Mouse (Mus musculus) thymus, postnatal 0 days (tissue): Measurements from ENCODE around the gene Hbp1. TPM values are rescaled to one million over a fixed set of nuclear protein-coding genes. Genes with fewer than 3 reads are reported as not detected.

Experiments used
- DNase-seq: peaks from one replicate; pipeline ENCODE4 v3.0.0-alpha.2; 2015; ENCODE audit warnings: low spot score
- polyA plus RNA-seq: library from polyadenylated mRNA; unstranded; fragments of >200 nt; fragmentation: Nextera tagmentation; extraction: Ambion mirVana; gene quantifications from 2 replicates; pipeline ENCODE4 v1.2.1, GENCODE M21; 2015

The Hbp1 gene
- polyA plus RNA-seq, 1 experiment from 2014 or later = 83.5 TPM

- DNase-seq = no peak
These were observed 310 bp upstream of the Hbp1 start for GRCm38 (mm10) chr12:31950659-31951031.

GRCm38 (mm10) chr12:31949193-31949741, 1.1 kb downstream of the Hbp1 start:
- DNase-seq = peak; percentile 79

- DNase-seq = no peak
These were observed 2.0 kb downstream of the Hbp1 start for GRCm38 (mm10) chr12:31948101-31949000.

- peak; percentile 38 for DNase-seq
These were observed 2.9 kb downstream of the Hbp1 start for GRCm38 (mm10) chr12:31947476-31947875.

GRCm38 (mm10) chr12:31944405-31944804, 5.9 kb downstream of the Hbp1 start:
- DNase-seq = no peak

GRCm38 (mm10) chr12:31943020-31943654, 7.2 kb downstream of the Hbp1 start:
- DNase-seq = no peak

- no peak for DNase-seq
These were observed 11.3 kb downstream of the Hbp1 start for GRCm38 (mm10) chr12:31939026-31939425.

- no peak for DNase-seq
These were observed 11.8 kb downstream of the Hbp1 start for GRCm38 (mm10) chr12:31938391-31938997.

- no peak for DNase-seq
These were observed 12.7 kb downstream of the Hbp1 start for GRCm38 (mm10) chr12:31937613-31938012.

GRCm38 (mm10) chr12:31936657-31937300, 13.6 kb downstream of the Hbp1 start:
- no peak for DNase-seq

- no peak for DNase-seq
These were observed 18.5 kb downstream of the Hbp1 start for GRCm38 (mm10) chr12:31931818-31932217.

- no peak for DNase-seq
These were observed 21.8 kb downstream of the Hbp1 start for GRCm38 (mm10) chr12:31928498-31928897.

- DNase-seq = peak; percentile 39
These were observed 23.7 kb downstream of the Hbp1 start for GRCm38 (mm10) chr12:31926661-31927061.

GRCm38 (mm10) chr12:31925343-31925742, 25.0 kb downstream of the Hbp1 start:
- no peak for DNase-seq

- DNase-seq = no peak
These were observed 26.2 kb downstream of the Hbp1 start for GRCm38 (mm10) chr12:31924135-31924534.

- no peak for DNase-seq
These were observed 29.6 kb downstream of the Hbp1 start for GRCm38 (mm10) chr12:31920464-31921405.

GRCm38 (mm10) chr12:31917245-31917644, 33.1 kb downstream of the Hbp1 start:
- DNase-seq = no peak

GRCm38 (mm10) chr12:31916691-31917090, 33.6 kb downstream of the Hbp1 start:
- DNase-seq = no peak

- DNase-seq = no peak
These were observed 36.7 kb downstream of the Hbp1 start for GRCm38 (mm10) chr12:31913614-31914013.

- DNase-seq = no peak
These were observed 37.3 kb downstream of the Hbp1 start for GRCm38 (mm10) chr12:31912966-31913551.
